Mouse (Mus musculus): Measurements from ENCODE around the gene Gsta2. TPM values are rescaled to one million over a fixed set of nuclear protein-coding genes. Genes with fewer than 3 reads are reported as not detected.
"Not testable (repeated sequence)": the region's sequence is repeated elsewhere in the genome, so short reads cannot be mapped to it uniquely, and the experiment has no call there.

Gsta2 gene
- polyA plus RNA-seq, 1 experiment from 2014 or later, result 0.23 TPM

DNA sequence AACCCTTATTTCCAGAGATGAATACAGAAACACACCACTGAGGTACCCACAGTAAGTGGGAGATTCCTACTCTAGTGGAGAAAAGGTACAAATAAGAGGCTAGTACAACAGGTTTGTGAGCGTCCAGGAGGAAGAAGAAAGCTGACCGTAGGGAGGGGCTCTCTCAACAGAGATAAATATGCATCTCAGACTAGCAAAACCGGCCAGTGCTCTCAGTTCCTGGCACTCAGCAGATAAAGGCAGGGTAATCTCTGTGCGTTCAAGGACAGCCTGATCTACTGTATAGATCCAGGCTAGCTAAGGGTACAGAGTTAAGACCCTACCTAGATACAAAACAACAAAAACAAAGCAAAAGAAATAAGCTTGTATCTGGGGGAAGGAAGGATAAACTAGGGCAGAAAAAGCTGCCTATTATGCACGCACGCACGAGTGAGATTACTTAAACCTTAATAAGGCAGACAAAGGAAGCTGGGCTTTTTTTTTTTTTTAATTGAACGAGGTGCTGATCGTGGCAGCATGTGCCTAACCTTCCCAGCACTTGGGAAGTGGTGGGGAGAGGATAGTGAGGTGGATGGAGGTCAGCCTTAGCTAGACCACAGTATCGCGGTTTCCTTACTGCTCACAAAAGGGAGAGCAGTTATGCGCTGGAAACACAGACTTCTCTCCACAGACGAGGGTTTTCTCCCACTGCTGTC is 10.4 kb upstream of the Gsta2 start:
- 46% methylated on average over 13 of the region's 13 CpGs for WGBS (ENCODE audit: insufficient replicate concordance)
- no peak overlapping the region for H3K4me2 ChIP-seq
- H3K9me3 ChIP-seq (replicated peaks), result no peaks in the 10 kb centered on the region
- no peak overlapping the region for H3K27ac ChIP-seq (replicated peaks)
- no peaks in the 10 kb centered on the region; the same call in 1 of the 2 replicates for H3K4me1 ChIP-seq (replicated peaks)
- no peak overlapping the region for H3K4me3 ChIP-seq (replicated peaks)
- ATAC-seq (ENCODE audit: insufficient read depth), result no peak
- H3K36me3 ChIP-seq (replicated peaks), result no peaks in the 10 kb centered on the region
- H3K27me3 ChIP-seq, result no peaks in the 10 kb centered on the region
- H3K9ac ChIP-seq, result no peak overlapping the region

DNA sequence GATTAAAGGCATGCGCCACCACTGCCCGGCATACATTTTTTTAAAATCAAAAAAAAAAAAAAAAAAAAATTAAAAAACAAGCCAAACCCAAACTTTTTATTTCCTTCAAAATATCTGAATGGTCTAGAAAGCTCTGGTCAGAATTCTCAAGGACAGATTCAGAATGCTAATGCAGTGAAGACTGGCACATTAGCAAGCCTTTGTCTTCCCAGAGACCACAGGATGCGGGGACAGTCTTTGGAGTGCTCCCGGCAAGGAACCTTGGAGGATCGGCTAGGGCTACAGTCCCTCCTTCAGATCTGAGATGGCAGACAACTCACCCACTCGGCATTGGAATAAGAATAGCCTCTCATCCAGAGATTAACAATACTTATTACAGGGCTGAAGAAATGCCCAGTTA is 9.1 kb upstream of the Gsta2 start:
- H3K4me1 ChIP-seq (replicated peaks), result no peaks in the 10 kb centered on the region; the same call in 1 of the 2 replicates
- H3K9ac ChIP-seq, result no peak overlapping the region
- H3K4me2 ChIP-seq, result no peak overlapping the region
- H3K4me3 ChIP-seq (replicated peaks), result no peak overlapping the region
- H3K9me3 ChIP-seq (replicated peaks), result no peaks in the 10 kb centered on the region
- no peaks in the 10 kb centered on the region for H3K27me3 ChIP-seq
- WGBS (ENCODE audit: insufficient replicate concordance), result 76% methylated on average over 6 of the region's 6 CpGs
- H3K36me3 ChIP-seq (replicated peaks), result no peaks in the 10 kb centered on the region
- no peak for ATAC-seq (ENCODE audit: insufficient read depth)
- H3K27ac ChIP-seq (replicated peaks), result no peak overlapping the region

DNA sequence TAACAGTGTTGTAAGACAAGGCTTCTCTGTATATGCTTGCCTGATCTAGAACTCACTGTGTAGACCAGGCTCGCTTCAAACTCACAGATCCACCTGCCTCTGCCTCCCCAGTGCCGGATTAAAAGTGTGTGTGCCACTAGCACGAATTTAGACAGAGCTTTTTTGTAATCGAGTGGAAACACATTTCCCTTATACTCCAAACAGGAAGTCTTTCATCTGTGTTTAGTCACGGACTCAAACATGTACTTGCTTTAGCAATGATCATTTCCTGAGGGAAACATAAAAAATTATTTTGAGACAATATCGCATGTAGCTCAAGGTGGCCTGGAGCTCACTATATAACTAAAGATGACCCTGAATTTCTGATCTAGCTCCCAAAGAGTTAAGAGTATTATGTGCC is 7.8 kb upstream of the Gsta2 start:
- no peak overlapping the region for H3K4me3 ChIP-seq (replicated peaks)
- no peak overlapping the region for H3K9ac ChIP-seq
- no peak overlapping the region for H3K27ac ChIP-seq (replicated peaks)
- no peak overlapping the region for H3K4me2 ChIP-seq
- no peaks in the 10 kb centered on the region for H3K9me3 ChIP-seq (replicated peaks)
- no peak for ATAC-seq (ENCODE audit: insufficient read depth)
- no peaks in the 10 kb centered on the region for H3K27me3 ChIP-seq
- no peaks in the 10 kb centered on the region for H3K36me3 ChIP-seq (replicated peaks)
- no peaks in the 10 kb centered on the region; the same call in 1 of the 2 replicates for H3K4me1 ChIP-seq (replicated peaks)
- WGBS (ENCODE audit: insufficient replicate concordance), result 19% methylated on average over 6 of the region's 6 CpGs

DNA sequence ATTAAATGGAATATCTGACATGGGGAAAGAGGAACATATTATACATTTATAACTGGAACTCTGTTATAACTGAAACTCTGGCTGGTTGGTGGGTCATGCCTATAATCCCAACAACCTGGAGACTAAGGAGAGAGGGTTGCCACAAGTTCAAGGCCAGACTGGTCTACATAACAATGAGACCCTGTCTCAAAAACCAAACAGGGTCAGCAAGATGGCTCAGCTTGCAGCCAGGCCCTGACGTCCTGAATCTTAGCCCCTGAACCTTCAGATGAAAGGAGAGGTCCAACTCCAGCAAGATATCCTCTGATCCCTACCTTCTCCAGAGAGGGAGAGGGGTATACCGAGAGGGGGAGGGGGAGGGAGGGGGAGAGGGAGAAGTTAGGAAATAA is 4.9 kb upstream of the Gsta2 start:
- WGBS (ENCODE audit: insufficient replicate concordance), result 48% methylated on average over 2 of the region's 2 CpGs
- no peaks in the 10 kb centered on the region for H3K27me3 ChIP-seq
- no peak for ATAC-seq (ENCODE audit: insufficient read depth)

DNA sequence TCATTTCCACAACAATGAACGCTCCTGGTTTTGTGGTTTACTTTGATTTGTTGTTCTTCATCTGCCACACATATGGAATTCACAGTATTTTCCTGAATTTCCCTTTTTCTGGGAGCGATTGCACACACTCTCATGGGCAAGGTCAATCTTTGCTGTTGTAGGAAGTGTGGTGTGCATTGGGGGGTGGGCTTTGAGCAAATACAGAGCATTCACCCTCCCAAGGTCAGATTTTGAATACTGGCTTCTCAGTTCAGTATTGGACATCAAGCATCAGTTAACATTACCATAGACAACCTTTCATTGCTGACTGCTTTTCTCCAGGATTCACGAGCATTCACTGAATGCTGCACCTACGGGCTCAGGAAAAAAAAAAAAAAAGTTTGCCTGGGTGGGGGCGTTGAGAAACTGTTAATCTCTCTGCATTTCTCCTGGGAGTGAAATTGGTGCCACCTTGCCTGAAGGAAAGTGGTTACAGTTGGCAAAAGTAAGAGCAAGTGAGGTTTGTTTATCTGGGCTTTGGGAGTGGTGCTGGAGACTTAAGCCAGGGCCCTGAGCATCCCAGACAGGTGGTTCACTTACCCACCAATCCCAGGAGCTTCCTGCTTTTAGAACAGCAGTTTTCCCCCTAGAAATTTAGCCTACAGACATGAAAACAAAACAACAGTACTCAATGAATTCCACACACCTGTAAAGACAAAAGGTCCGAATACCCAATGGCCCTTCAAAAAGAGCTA is 4.3 kb upstream of the Gsta2 start:
- no peak overlapping the region for H3K27ac ChIP-seq (replicated peaks)
- no peaks in the 10 kb centered on the region for H3K4me1 ChIP-seq (replicated peaks)
- H3K9ac ChIP-seq, result no peak overlapping the region
- no peaks in the 10 kb centered on the region for H3K27me3 ChIP-seq
- H3K36me3 ChIP-seq (replicated peaks), result no peaks in the 10 kb centered on the region
- WGBS (ENCODE audit: insufficient replicate concordance), result 49% methylated on average over 6 of the region's 6 CpGs
- no peak overlapping the region for H3K4me2 ChIP-seq
- no peak for ATAC-seq (ENCODE audit: insufficient read depth)
- H3K4me3 ChIP-seq (replicated peaks), result no peak overlapping the region
- H3K9me3 ChIP-seq (replicated peaks), result no peaks in the 10 kb centered on the region

More for the DNA sequence above, 4.9 kb upstream of the Gsta2 start:
- no peaks in the 10 kb centered on the region for H3K36me3 ChIP-seq (replicated peaks)
- H3K9me3 ChIP-seq (replicated peaks), result no peaks in the 10 kb centered on the region
- H3K27ac ChIP-seq (replicated peaks), result no peak overlapping the region
- no peak overlapping the region for H3K9ac ChIP-seq
- H3K4me2 ChIP-seq, result no peak overlapping the region
- no peaks in the 10 kb centered on the region for H3K4me1 ChIP-seq (replicated peaks)
- H3K4me3 ChIP-seq (replicated peaks), result no peak overlapping the region

DNA sequence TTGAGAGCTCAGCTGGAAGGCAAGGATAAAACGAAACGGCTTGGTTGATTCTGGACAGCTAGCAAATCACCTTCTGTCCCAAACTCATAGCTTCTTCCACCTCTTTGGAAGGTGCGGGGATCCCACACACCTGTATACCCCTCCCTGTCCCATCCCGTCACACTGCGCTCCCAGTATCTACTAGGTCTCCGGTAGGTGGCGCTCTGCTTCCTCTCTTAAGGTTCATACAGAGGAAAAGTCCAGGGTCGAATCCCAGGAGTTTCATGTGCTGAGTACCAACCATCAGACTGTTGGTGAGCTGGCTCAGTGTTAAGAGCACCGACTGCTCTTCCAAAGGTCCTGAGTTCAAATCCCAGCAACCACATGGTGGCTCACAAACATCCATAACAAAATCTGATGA is 2.5 kb upstream of the Gsta2 start:
- Histone ChIP-seq H3K4me2 (no peak overlapping the region), H3K4me3 (replicated peaks) (no peak overlapping the region), H3K27me3 (no peaks in the 10 kb centered on the region), H3K27ac (replicated peaks) (no peak overlapping the region), H3K9me3 (replicated peaks) (no peaks in the 10 kb centered on the region), H3K9ac (no peak overlapping the region), H3K36me3 (replicated peaks) (no peaks in the 10 kb centered on the region), H3K4me1 (replicated peaks) (no peaks in the 10 kb centered on the region)
- ATAC-seq (ENCODE audit: insufficient read depth), result no peak
- WGBS (ENCODE audit: insufficient replicate concordance), result 11% methylated on average over 9 of the region's 9 CpGs

DNA sequence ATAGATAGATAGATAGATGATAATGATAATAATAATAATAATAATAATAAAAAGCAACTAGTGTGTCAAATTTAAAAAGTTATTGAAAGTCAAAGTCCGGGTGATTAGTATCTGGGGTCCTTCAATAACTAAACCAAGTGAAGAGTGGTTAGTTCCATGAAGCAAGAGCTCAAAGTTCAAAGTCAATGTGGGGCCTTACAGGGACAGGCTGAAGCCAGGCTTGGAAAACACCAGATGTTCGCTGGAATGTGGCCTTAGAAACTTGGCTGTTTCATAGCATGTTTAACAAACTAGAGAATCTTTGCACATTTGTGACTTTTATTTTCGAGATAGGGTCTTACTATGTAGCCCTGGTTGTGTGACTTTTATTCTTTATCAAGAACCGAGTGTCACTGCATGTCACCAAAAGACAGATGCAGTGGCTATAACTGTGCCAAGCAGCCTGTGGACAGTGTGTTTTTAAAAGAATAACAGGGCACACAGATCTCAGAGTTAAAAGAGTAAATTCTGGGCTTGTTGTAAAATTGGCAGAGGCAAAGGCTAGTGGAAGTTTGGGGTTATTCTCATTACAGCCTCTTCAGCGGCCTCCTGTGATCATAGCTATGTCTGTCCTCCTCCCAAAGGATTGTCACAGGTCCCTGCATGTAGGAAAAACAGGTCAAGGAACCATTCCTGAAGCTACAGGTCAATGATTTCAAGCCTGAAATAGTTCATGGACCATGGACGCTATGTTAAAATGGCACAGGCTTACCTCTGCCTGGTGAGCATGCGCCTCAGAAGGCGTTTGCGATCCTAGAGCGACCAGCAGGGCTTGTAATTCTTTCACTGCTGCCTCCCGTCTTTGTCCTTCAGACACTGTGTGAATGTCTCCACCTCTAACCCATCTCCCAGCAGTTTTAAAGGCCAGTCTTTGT is 666 bp downstream of the Gsta2 start:
- H3K27ac ChIP-seq (replicated peaks), result 0 out of 2 replicates have a peak overlapping the region, but pooled peaks have one; percentile 19

DNA sequence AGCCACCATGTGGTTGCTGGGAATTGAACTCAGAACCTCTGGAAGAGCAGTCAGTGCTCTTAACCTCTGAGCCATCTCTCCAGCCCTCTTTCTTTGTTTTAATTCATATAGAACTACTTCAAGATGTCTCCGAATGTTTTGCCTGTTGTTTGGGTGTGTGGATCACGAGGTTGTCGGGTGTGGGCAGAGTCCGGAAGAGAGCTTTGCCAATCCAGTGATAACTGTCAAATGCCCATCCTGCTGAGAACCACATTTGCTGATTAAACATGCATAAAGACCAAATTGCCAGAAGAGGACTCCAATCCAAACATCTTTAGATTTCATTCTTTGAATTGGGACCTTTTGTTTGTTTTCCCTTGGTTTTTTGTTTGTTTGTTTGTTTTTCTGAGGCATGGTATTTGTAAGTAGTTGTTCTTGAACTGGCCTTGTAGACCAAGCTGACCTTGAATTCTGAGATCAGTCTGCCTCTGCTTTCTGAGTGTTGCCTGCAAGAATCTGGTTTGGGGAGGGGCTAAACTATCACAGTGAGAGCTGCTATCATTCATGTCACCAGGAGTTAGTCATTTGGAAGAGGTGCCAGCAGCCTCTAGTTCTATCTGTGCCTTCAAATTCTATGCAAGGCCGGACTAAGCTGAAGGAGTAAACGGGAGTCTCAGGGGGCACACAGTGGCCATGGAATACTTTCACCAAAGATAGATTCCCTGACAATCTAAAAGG is 3.9 kb downstream of the Gsta2 start:
- Histone ChIP-seq H3K9me3 (replicated peaks) (no peaks in the 10 kb centered on the region), H3K36me3 (replicated peaks) (no peaks in the 10 kb centered on the region), H3K27ac (replicated peaks) (no peak overlapping the region), H3K27me3 (no peaks in the 10 kb centered on the region), H3K4me1 (replicated peaks) (no peaks in the 10 kb centered on the region), H3K9ac (no peak overlapping the region), H3K4me2 (no peak overlapping the region), H3K4me3 (replicated peaks) (no peak overlapping the region)
- no peak for ATAC-seq (ENCODE audit: insufficient read depth)
- WGBS (ENCODE audit: insufficient replicate concordance), result 47% methylated on average over 6 of the region's 6 CpGs

More for the DNA sequence above, 666 bp downstream of the Gsta2 start:
- no peak overlapping the region for H3K4me2 ChIP-seq
- no peaks in the 10 kb centered on the region for H3K9me3 ChIP-seq (replicated peaks)
- 63% methylated on average over 11 of the region's 11 CpGs for WGBS (ENCODE audit: insufficient replicate concordance)
- no peaks in the 10 kb centered on the region for H3K36me3 ChIP-seq (replicated peaks)
- no peak overlapping the region for H3K9ac ChIP-seq
- H3K4me1 ChIP-seq (replicated peaks), result no peaks in the 10 kb centered on the region
- H3K27me3 ChIP-seq, result no peaks in the 10 kb centered on the region
- no peak overlapping the region for H3K4me3 ChIP-seq (replicated peaks)
- ATAC-seq (ENCODE audit: insufficient read depth), result no peak

DNA sequence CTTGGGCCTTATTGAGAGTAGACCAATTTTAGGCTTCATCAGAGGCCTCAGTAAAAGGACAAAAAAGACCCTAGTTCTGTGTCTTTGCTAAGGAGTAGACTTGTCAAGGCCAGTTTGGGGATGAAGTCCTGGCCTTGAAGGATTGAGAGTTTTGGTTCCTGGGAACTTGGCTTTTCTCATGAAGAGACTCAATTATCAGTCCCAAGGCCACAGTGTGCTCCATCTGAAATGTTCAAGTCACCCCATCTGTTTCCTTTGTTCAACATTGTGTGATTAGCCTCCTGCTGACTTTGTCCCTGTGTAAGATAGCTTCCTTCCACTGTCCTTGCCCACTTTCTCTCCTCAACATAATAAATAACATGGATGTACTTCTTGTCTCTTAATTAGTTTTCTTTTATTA is 5.6 kb downstream of the Gsta2 start:
- not testable (repeated sequence) for ATAC-seq (ENCODE audit: insufficient read depth); H3K36me3 ChIP-seq (replicated peaks); H3K4me1 ChIP-seq (replicated peaks); H3K9ac ChIP-seq; H3K4me2 ChIP-seq; H3K9me3 ChIP-seq (replicated peaks); H3K27me3 ChIP-seq; H3K4me3 ChIP-seq (replicated peaks); H3K27ac ChIP-seq (replicated peaks)

DNA sequence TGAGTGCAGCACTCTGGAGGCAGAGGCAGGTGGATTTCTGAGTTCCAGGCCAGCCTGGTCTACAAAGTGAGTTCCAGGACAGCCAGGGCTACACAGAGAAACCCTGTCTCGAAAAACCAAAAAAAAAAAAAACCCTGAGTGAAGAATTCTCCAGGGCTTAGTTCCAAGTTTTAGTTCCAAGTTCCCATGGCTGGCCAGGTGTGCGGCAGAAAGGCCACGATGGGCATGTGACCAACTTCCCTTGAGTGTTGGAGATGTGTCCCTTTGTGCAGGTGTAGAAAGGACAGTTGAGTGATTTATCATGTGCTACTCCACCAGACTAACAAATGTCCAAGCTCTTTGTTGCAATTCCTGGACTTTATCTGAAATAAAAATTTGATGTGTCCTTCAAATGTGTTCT is 6.4 kb downstream of the Gsta2 start:
- H3K27ac ChIP-seq (replicated peaks); H3K4me3 ChIP-seq (replicated peaks); ATAC-seq (ENCODE audit: insufficient read depth); H3K9ac ChIP-seq; H3K4me2 ChIP-seq; H3K27me3 ChIP-seq; H3K4me1 ChIP-seq (replicated peaks); H3K9me3 ChIP-seq (replicated peaks); H3K36me3 ChIP-seq (replicated peaks): not testable (repeated sequence)
- WGBS (ENCODE audit: insufficient replicate concordance), result 52% methylated on average over 3 of the region's 3 CpGs
